Mouse (Mus musculus) liver, postnatal 0 days (tissue): Measurements from ENCODE around the gene Eno4.

Experiments used
- CTCF ChIP-seq: sonication (generic); IDR thresholded peaks from 2 replicates; pipeline ENCODE4 v1.5.1; 2016; ENCODE audit warnings: antibody characterized with exemption, low read depth
- EP300 ChIP-seq: IDR thresholded peaks from 2 replicates; pipeline ENCODE4 v1.6.1; 2016; ENCODE audit warnings: antibody characterized with exemption, low read depth, mild to moderate bottlenecking

GRCm38 (mm10) chr19:58906685-58907084, 36.5 kb upstream of the Eno4 start:
- TF ChIP-seq CTCF: no peak
- no peak for TF ChIP-seq EP300
